Mouse (Mus musculus) liver, embryonic 15.5 days (tissue): ENCODE data around the gene Cpt1b. TPM values are rescaled to one million over a fixed set of nuclear protein-coding genes. Genes with fewer than 3 reads are reported as not detected.
"Not testable (repeated sequence)": the region's sequence is repeated elsewhere in the genome, so short reads cannot be mapped to it uniquely, and the experiment has no call there.

ENCODE experiments used
- ATAC-seq: fragments of 200-750 bp; cut with Nextera tagmentation; 2 replicates; pipeline ENCODE4 v1.8.0; 2017; ENCODE audit warnings: moderate number of reproducible peaks, mild to moderate bottlenecking, moderate library complexity; ENCODE audit not compliant: insufficient read depth
- H3K27ac ChIP-seq: fragments of 300-500 bp; sonication (generic); replicated peaks from 2 replicates; pipeline ENCODE4 v1.5.1; 2015; ENCODE audit warnings: mild to moderate bottlenecking, inconsistent platforms
- H3K27me3 ChIP-seq: fragments of 300-500 bp; sonication (generic); 2 replicates; pipeline ENCODE4 v1.6.1; 2015; ENCODE audit warnings: mild to moderate bottlenecking, inconsistent platforms
- H3K36me3 ChIP-seq: fragments of 300-500 bp; sonication (generic); replicated peaks from 2 replicates; pipeline ENCODE4 v1.6.1; 2015; ENCODE audit warnings: moderate library complexity, mild to moderate bottlenecking, inconsistent platforms
- H3K4me1 ChIP-seq: fragments of 300-500 bp; sonication (generic); replicated peaks from 2 replicates; pipeline ENCODE4 v1.6.1; 2015; ENCODE audit warnings: inconsistent platforms
- H3K4me2 ChIP-seq: fragments of 300-500 bp; sonication (generic); 2 replicates; pipeline ENCODE4 v1.6.1; 2015; ENCODE audit warnings: moderate library complexity, mild to moderate bottlenecking, inconsistent platforms
- H3K4me3 ChIP-seq: fragments of 300-500 bp; sonication (generic); replicated peaks from 2 replicates; pipeline ENCODE4 v1.5.1; 2015; ENCODE audit warnings: mild to moderate bottlenecking, inconsistent platforms
- H3K9ac ChIP-seq: fragments of 300-500 bp; sonication (generic); 2 replicates; pipeline ENCODE4 v1.6.1; 2015; ENCODE audit warnings: moderate library complexity, mild to moderate bottlenecking, inconsistent platforms
- H3K9me3 ChIP-seq: fragments of 300-500 bp; sonication (generic); replicated peaks from 2 replicates; pipeline ENCODE4 v1.6.1; 2016; ENCODE audit warnings: inconsistent platforms
- WGBS: fragments of 180-500 bp; shearing (Covaris S2); methylation state at CpG from one replicate; pipeline ENCODE4 v1.1.7; 2015; ENCODE audit warnings: mixed read lengths; ENCODE audit not compliant: insufficient replicate concordance; 5-methylcytosine and 5-hydroxymethylcytosine counted together
- polyA plus RNA-seq: library from polyadenylated mRNA; unstranded; fragments of >200 nt; fragmentation: Nextera tagmentation; extraction: Ambion mirVana; gene quantifications from 2 replicates; pipeline ENCODE4 v1.2.1, GENCODE M21; 2015

Cpt1b gene
- polyA plus RNA-seq, 1 experiment from 2014 or later: 3.1 TPM

DNA sequence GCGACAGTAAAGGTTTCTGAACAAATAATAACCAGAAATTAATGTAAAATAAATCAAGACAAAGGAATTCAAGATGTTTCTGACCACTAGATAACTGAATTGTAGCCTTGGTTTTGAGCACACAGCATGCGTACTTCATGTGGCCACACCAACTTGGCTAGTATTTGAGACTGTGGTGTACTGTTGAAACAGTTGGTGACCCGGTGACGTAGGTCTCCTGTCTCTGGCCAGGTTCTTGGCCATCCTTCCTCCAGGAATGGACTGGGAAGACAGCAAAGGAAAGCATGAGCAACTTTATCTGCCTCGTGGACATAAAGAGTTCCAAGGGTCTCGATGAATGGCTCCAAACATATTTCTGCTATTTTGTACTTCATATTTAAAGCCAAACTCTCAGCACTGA lies 6.1 kb upstream of the Cpt1b start:
- Histone ChIP-seq H3K9me3 (no peaks in the 10 kb centered on the region), H3K9ac (no peak overlapping the region), H3K4me1 (peaks cover 32% of the 10 kb centered on the region), H3K4me2 (no peak overlapping the region), H3K36me3 (peaks cover 15% of the 10 kb centered on the region), H3K27me3 (no peaks in the 10 kb centered on the region), H3K4me3 (no peak overlapping the region), H3K27ac (no peak overlapping the region)
- no peak for ATAC-seq
- 76% methylated on average over 6 of the region's 6 CpGs for WGBS

GRCm38 (mm10) chr15:89431271-89431670 lies 5.6 kb upstream of the Cpt1b start:
- H3K36me3 ChIP-seq: peaks cover 20% of the 10 kb centered on the region
- peaks cover 32% of the 10 kb centered on the region for H3K4me1 ChIP-seq
- peak overlapping the region; percentile 85; the same call in 1 of the 2 replicates for H3K4me3 ChIP-seq
- H3K27ac ChIP-seq: no peak overlapping the region
- no peak for ATAC-seq
- 67% methylated on average over 3 of the region's 3 CpGs for WGBS
- 0 out of 2 replicates have a peak overlapping the region, but pooled peaks have one; percentile 90 for H3K4me2 ChIP-seq
- H3K9ac ChIP-seq: 0 out of 2 replicates have a peak overlapping the region, but pooled peaks have one; percentile 9
- H3K9me3 ChIP-seq: no peaks in the 10 kb centered on the region
- no peaks in the 10 kb centered on the region for H3K27me3 ChIP-seq

- not testable (repeated sequence) for H3K9me3 ChIP-seq, H3K27ac ChIP-seq, ATAC-seq, H3K27me3 ChIP-seq
- WGBS: 52% methylated on average over 9 of the region's 9 CpGs
- Histone ChIP-seq H3K4me2 (peak overlapping the region; percentile 90), H3K4me1 (peaks cover 33% of the 10 kb centered on the region), H3K36me3 (peaks cover 25% of the 10 kb centered on the region), H3K4me3 (peak overlapping the region; percentile 85), H3K9ac (0 out of 2 replicates have a peak overlapping the region, but pooled peaks have one; percentile 9)
Measured at GRCm38 (mm10) chr15:89430771-89431170, 5.1 kb upstream of the Cpt1b start.

GRCm38 (mm10) chr15:89430341-89430740 lies 4.7 kb upstream of the Cpt1b start:
- peak overlapping the region; percentile 90 for H3K4me2 ChIP-seq
- H3K4me3 ChIP-seq: peak overlapping the region; percentile 85
- no peak for ATAC-seq
- H3K9ac ChIP-seq: peak overlapping the region; percentile 84
- H3K27me3 ChIP-seq: no peaks in the 10 kb centered on the region
- peaks cover 37% of the 10 kb centered on the region for H3K4me1 ChIP-seq
- WGBS: 33% methylated on average over 6 of the region's 6 CpGs
- peak overlapping the region; percentile 100 for H3K27ac ChIP-seq
- H3K36me3 ChIP-seq: peaks cover 27% of the 10 kb centered on the region
- no peaks in the 10 kb centered on the region for H3K9me3 ChIP-seq

GRCm38 (mm10) chr15:89429352-89430221 lies 3.9 kb upstream of the Cpt1b start, which contains the start of the genes C730034F03Rik, Gm44502 and Chkb:
C730034F03Rik (plus strand) TSS chr15:89429589.
Gm44502 (minus strand) TSS chr15:89429696.
Chkb (minus strand) TSS chr15:89429908.
- peak within 1 kb of the TSS; percentile 90 for H3K4me2 ChIP-seq
- peak; percentile 94 for ATAC-seq
- under 1% methylated on average over 70 of the region's 70 CpGs for WGBS
- H3K36me3 ChIP-seq: peaks cover 27% of the 10 kb centered on the region
- H3K4me1 ChIP-seq: peaks cover 40% of the 10 kb centered on the region
- peak within 1 kb of the TSS; percentile 100 for H3K27ac ChIP-seq
- H3K9ac ChIP-seq: peak within 1 kb of the TSS; percentile 84
- no peaks in the 10 kb centered on the region for H3K27me3 ChIP-seq
- no peaks in the 10 kb centered on the region for H3K9me3 ChIP-seq
- H3K4me3 ChIP-seq: peak within 1 kb of the TSS; percentile 85

GRCm38 (mm10) chr15:89428821-89429351 lies 3.2 kb upstream of the Cpt1b start:
- peaks cover 27% of the 10 kb centered on the region for H3K36me3 ChIP-seq
- peak overlapping the region; percentile 90 for H3K4me2 ChIP-seq
- peak overlapping the region; percentile 84 for H3K9ac ChIP-seq
- H3K27me3 ChIP-seq: no peaks in the 10 kb centered on the region
- H3K27ac ChIP-seq: peak overlapping the region; percentile 100
- H3K4me3 ChIP-seq: peak overlapping the region; percentile 85
- ATAC-seq: peak; percentile 1; the same call in 1 of the 2 replicates
- 8% methylated on average over 22 of the region's 22 CpGs for WGBS
- no peaks in the 10 kb centered on the region for H3K9me3 ChIP-seq
- peaks cover 36% of the 10 kb centered on the region for H3K4me1 ChIP-seq

DNA sequence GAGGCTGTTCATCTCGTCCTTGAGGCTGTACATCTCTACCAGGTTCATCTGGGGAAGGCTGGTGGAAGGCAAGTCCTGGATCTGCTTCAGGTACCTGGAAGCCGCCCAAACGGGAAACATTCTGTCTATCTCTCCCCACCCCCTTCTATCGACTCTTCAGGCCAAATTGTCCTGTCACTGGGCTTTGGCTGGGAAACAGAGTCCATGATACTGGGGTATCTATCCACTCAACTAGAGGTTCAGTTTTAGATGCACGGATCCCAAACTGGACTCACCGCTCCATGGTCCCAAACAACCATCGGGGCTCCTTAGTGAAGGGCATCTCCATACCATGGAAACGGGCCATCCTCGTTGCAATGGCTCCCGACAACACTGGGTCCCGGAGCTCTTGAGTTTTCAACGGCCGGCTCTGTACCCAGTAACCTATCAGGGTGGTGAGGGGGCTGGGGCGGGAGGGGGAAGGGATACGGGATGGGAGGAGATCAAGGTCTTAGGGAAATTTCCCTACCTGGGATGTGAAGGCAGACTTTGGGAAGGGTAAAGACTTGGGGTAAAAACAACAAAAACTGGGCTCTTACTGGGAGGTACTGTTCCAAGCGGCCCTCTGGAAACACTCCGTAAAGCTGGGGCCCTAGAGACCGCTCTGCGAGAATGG lies 2.6 kb upstream of the Cpt1b start:
- Histone ChIP-seq H3K4me1 (peaks cover 36% of the 10 kb centered on the region), H3K27me3 (no peaks in the 10 kb centered on the region), H3K9me3 (no peaks in the 10 kb centered on the region), H3K9ac (peak overlapping the region; percentile 84), H3K4me2 (peak overlapping the region; percentile 90), H3K36me3 (peaks cover 27% of the 10 kb centered on the region), H3K4me3 (peak overlapping the region; percentile 85), H3K27ac (no peak overlapping the region; the same call in 1 of the 2 replicates)
- no peak for ATAC-seq
- WGBS: 84% methylated on average over 19 of the region's 19 CpGs

- 84% methylated on average over 10 of the region's 10 CpGs for WGBS
- Histone ChIP-seq H3K36me3 (peaks cover 27% of the 10 kb centered on the region), H3K27ac (no peak overlapping the region), H3K9ac (no peak overlapping the region), H3K9me3 (no peaks in the 10 kb centered on the region), H3K4me3 (no peak overlapping the region), H3K4me2 (no peak overlapping the region), H3K27me3 (no peaks in the 10 kb centered on the region), H3K4me1 (peaks cover 36% of the 10 kb centered on the region)
- ATAC-seq: no peak
Measured at GRCm38 (mm10) chr15:89426716-89427115, 1.1 kb upstream of the Cpt1b start.

DNA sequence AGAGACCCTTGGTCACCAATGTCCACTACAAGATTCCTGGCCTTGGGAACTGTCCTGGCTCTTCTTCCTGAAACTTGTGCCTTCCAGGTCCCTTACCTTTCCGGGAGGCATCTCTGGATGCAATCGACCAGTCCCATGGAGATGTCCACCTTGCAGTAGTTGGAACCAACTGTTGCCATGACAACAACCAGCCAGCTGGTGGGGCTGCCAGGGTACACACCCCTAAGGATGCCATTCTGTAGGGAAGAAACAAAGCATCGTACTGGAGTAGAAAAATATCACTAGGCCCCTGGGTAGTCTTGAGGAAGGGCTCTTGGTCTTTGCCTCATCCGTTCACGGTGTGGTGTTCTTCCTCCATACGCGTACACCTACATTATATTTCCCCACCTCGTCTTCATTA lies 1.0 kb downstream of the Cpt1b start:
- no peak overlapping the region for H3K4me2 ChIP-seq
- H3K4me3 ChIP-seq: no peak overlapping the region
- 71% methylated on average over 8 of the region's 8 CpGs for WGBS
- H3K4me1 ChIP-seq: peaks cover 20% of the 10 kb centered on the region
- H3K27ac ChIP-seq: no peak overlapping the region
- H3K9me3 ChIP-seq: no peaks in the 10 kb centered on the region
- no peaks in the 10 kb centered on the region for H3K27me3 ChIP-seq
- no peak overlapping the region for H3K9ac ChIP-seq
- ATAC-seq: no peak
- H3K36me3 ChIP-seq: peaks cover 30% of the 10 kb centered on the region

- 89% methylated on average over 9 of the region's 9 CpGs for WGBS
- H3K36me3 ChIP-seq: peaks cover 29% of the 10 kb centered on the region
- H3K9me3 ChIP-seq: no peaks in the 10 kb centered on the region
- H3K27ac ChIP-seq: no peak overlapping the region
- no peak for ATAC-seq
- no peak overlapping the region for H3K9ac ChIP-seq
- no peak overlapping the region for H3K4me2 ChIP-seq
- H3K4me3 ChIP-seq: no peak overlapping the region
- peaks cover 9% of the 10 kb centered on the region for H3K4me1 ChIP-seq
- H3K27me3 ChIP-seq: no peaks in the 10 kb centered on the region
Measured at GRCm38 (mm10) chr15:89421938-89422337, 3.7 kb downstream of the Cpt1b start.

DNA sequence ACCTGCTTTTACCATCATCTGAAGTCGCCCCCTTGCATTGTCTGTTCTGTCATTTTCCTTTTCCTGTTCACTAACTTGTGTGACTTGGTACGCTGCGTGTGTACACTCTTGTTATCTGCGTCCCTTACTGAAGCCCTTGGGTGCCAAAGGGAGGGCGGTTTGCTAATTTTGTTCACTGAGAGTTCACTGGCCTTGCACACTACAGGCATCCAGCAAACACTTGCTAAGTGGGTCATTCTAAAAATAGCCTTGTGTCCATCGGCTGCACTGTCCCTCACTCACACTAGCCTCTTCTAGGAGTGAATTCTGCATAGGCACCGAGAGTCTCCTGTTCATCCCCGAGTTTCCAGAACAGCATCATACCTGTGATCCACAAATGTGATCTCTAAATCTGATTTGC lies 10.4 kb downstream of the Cpt1b start:
- Histone ChIP-seq H3K9ac (no peak overlapping the region), H3K9me3 (no peaks in the 10 kb centered on the region), H3K27ac (no peak overlapping the region), H3K4me1 (no peaks in the 10 kb centered on the region), H3K27me3 (no peaks in the 10 kb centered on the region), H3K36me3 (0 out of 2 replicates have a peak, but pooled peaks cover 16% of the 10 kb centered on the region), H3K4me3 (no peak overlapping the region), H3K4me2 (no peak overlapping the region)
- no peak for ATAC-seq
- WGBS: 76% methylated on average over 8 of the region's 8 CpGs
